Mouse (Mus musculus) induced T-regulatory cell, adult 2 months (primary cell): Measurements from ENCODE around the gene Kars.

Source experiments
- DNase-seq: peaks from one replicate; pipeline ENCODE4 v3.0.0-alpha.2; 2012; ENCODE audit warnings: low read depth

Kars gene

GRCm38 (mm10) chr8:111943544-111943943, 67.6 kb downstream of the Kars start:
- DNase-seq, result no peak
